Mouse (Mus musculus): ENCODE results near the gene Rhoc.

GRCm38 (mm10) chr3:104777342-104777741, 10.8 kb upstream of the Rhoc start:
- TF ChIP-seq CTCF (IDR thresholded peaks at IDR 0.05; ENCODE audit: low read depth, low read length) (peak; percentile 52), POLR2A (IDR thresholded peaks at IDR 0.05; ENCODE audit: insufficient read depth, low read length) (no peak), EP300 (IDR thresholded peaks at IDR 0.05; ENCODE audit: insufficient read depth, low read depth, low read length) (no peak)

All from ES-Bruce4 (cell line).